Mouse (Mus musculus) heart, embryonic 13.5 days (tissue): ENCODE data around the gene Vamp2. TPM values are rescaled to one million over a fixed set of nuclear protein-coding genes. Genes with fewer than 3 reads are reported as not detected.
A peak's percentile ranks its signal among the peaks of the same experiment; 100 is the strongest.

ENCODE experiments used
- ATAC-seq: fragments of 200-750 bp; cut with Nextera tagmentation; 2 replicates; pipeline ENCODE4 v1.8.0; 2017; ENCODE audit warnings: moderate TSS enrichment; ENCODE audit not compliant: insufficient number of reproducible peaks, low FRiP score, low TSS enrichment; ENCODE audit errors: extremely low read depth
- H3K27ac ChIP-seq: fragments of 300-500 bp; sonication (generic); replicated peaks from 2 replicates; pipeline ENCODE4 v1.5.1; 2015; ENCODE audit warnings: moderate library complexity, mild to moderate bottlenecking, inconsistent platforms
- H3K27me3 ChIP-seq: fragments of 300-500 bp; sonication (generic); replicated peaks from 2 replicates; pipeline ENCODE4 v1.6.1; 2015; ENCODE audit warnings: mild to moderate bottlenecking, inconsistent platforms
- H3K36me3 ChIP-seq: fragments of 300-500 bp; sonication (generic); 2 replicates; pipeline ENCODE4 v1.6.1; 2015; ENCODE audit warnings: mild to moderate bottlenecking, inconsistent platforms
- H3K4me1 ChIP-seq: fragments of 300-500 bp; sonication (generic); 2 replicates; pipeline ENCODE4 v1.6.1; 2015; ENCODE audit warnings: inconsistent platforms
- H3K4me2 ChIP-seq: fragments of 300-500 bp; sonication (generic); 2 replicates; pipeline ENCODE4 v1.6.1; 2015; ENCODE audit warnings: inconsistent platforms, mild to moderate bottlenecking, moderate library complexity
- H3K4me3 ChIP-seq: fragments of 300-500 bp; sonication (generic); 2 replicates; pipeline ENCODE4 v1.5.1; 2015; ENCODE audit warnings: moderate library complexity, mild to moderate bottlenecking, inconsistent platforms
- H3K9ac ChIP-seq: fragments of 300-500 bp; sonication (generic); 2 replicates; pipeline ENCODE4 v1.6.1; 2015; ENCODE audit warnings: inconsistent platforms, mild to moderate bottlenecking, moderate library complexity
- H3K9me3 ChIP-seq: fragments of 300-500 bp; sonication (generic); 2 replicates; pipeline ENCODE4 v1.6.1; 2016; ENCODE audit warnings: inconsistent platforms
- WGBS: fragments of 180-500 bp; shearing (Covaris S2); methylation state at CpG from one replicate; pipeline ENCODE4 v1.1.7; 2015; ENCODE audit warnings: mixed read lengths; 5-methylcytosine and 5-hydroxymethylcytosine counted together
- polyA plus RNA-seq: library from polyadenylated mRNA; unstranded; fragments of >200 nt; fragmentation: Nextera tagmentation; extraction: Ambion mirVana; gene quantifications from 2 replicates; pipeline ENCODE4 v1.2.1, GENCODE M21; 2015

Vamp2 gene
- polyA plus RNA-seq, 1 experiment from 2014 or later, result 82.1 TPM

- WGBS, result 90% methylated on average over 7 of the region's 7 CpGs
- no peak overlapping the region for H3K4me2 ChIP-seq
- no peaks in the 10 kb centered on the region for H3K9me3 ChIP-seq
- H3K36me3 ChIP-seq, result peaks cover 70% of the 10 kb centered on the region
- H3K4me3 ChIP-seq, result no peak overlapping the region
- no peak for ATAC-seq
- H3K27ac ChIP-seq, result no peak overlapping the region
- no peaks in the 10 kb centered on the region for H3K27me3 ChIP-seq
- peaks cover 36% of the 10 kb centered on the region for H3K4me1 ChIP-seq
- no peak overlapping the region for H3K9ac ChIP-seq
These were observed 14.1 kb downstream of the Vamp2 start for GRCm38 (mm10) chr11:69102403-69102725.

- no peak for ATAC-seq
- 93% methylated on average over 14 of the region's 14 CpGs for WGBS
- H3K9me3 ChIP-seq, result no peaks in the 10 kb centered on the region
- H3K36me3 ChIP-seq, result peaks cover 77% of the 10 kb centered on the region
- peaks cover 28% of the 10 kb centered on the region for H3K4me1 ChIP-seq
- H3K27me3 ChIP-seq, result no peaks in the 10 kb centered on the region
- H3K4me2 ChIP-seq, result no peak overlapping the region
- H3K4me3 ChIP-seq, result no peak overlapping the region
- H3K9ac ChIP-seq, result no peak overlapping the region
- no peak overlapping the region for H3K27ac ChIP-seq
These were observed 14.8 kb downstream of the Vamp2 start for GRCm38 (mm10) chr11:69103121-69103520.

GRCm38 (mm10) chr11:69103531-69104435 is 15.5 kb downstream of the Vamp2 start:
- Histone ChIP-seq H3K4me2 (no peak overlapping the region), H3K9ac (0 out of 2 replicates have a peak overlapping the region, but pooled peaks have one; percentile 7), H3K4me3 (no peak overlapping the region), H3K27ac (no peak overlapping the region), H3K4me1 (peaks cover 21% of the 10 kb centered on the region), H3K27me3 (no peaks in the 10 kb centered on the region), H3K36me3 (peaks cover 84% of the 10 kb centered on the region), H3K9me3 (no peaks in the 10 kb centered on the region)
- ATAC-seq, result no peak
- 91% methylated on average over 15 of the region's 15 CpGs for WGBS

- Histone ChIP-seq H3K36me3 (peaks cover 91% of the 10 kb centered on the region), H3K27me3 (no peaks in the 10 kb centered on the region), H3K4me3 (no peak overlapping the region), H3K4me1 (peaks cover 17% of the 10 kb centered on the region), H3K9ac (no peak overlapping the region), H3K9me3 (no peaks in the 10 kb centered on the region), H3K27ac (no peak overlapping the region), H3K4me2 (no peak overlapping the region)
- 88% methylated on average over 13 of the region's 14 CpGs for WGBS
- no peak for ATAC-seq
These were observed 16.2 kb downstream of the Vamp2 start for GRCm38 (mm10) chr11:69104487-69104886.

GRCm38 (mm10) chr11:69105227-69105626 is 16.9 kb downstream of the Vamp2 start:
- Histone ChIP-seq H3K4me3 (no peak overlapping the region), H3K4me1 (peaks cover 19% of the 10 kb centered on the region), H3K9ac (0 out of 2 replicates have a peak overlapping the region, but pooled peaks have one; percentile 50), H3K4me2 (no peak overlapping the region), H3K9me3 (no peaks in the 10 kb centered on the region), H3K27me3 (no peaks in the 10 kb centered on the region), H3K27ac (no peak overlapping the region), H3K36me3 (peaks cover 95% of the 10 kb centered on the region)
- no peak for ATAC-seq
- 82% methylated on average over 6 of the region's 6 CpGs for WGBS

GRCm38 (mm10) chr11:69105796-69106195 is 17.5 kb downstream of the Vamp2 start:
- no peak for ATAC-seq
- no peaks in the 10 kb centered on the region for H3K9me3 ChIP-seq
- peak overlapping the region; percentile 10; the same call in 1 of the 2 replicates for H3K9ac ChIP-seq
- H3K4me2 ChIP-seq, result no peak overlapping the region
- peaks cover 91% of the 10 kb centered on the region for H3K36me3 ChIP-seq
- H3K27ac ChIP-seq, result no peak overlapping the region
- no peak overlapping the region for H3K4me3 ChIP-seq
- 83% methylated on average over 2 of the region's 2 CpGs for WGBS
- H3K4me1 ChIP-seq, result peaks cover 13% of the 10 kb centered on the region
- no peaks in the 10 kb centered on the region for H3K27me3 ChIP-seq

- Histone ChIP-seq H3K4me1 (peaks cover 11% of the 10 kb centered on the region), H3K4me3 (no peak overlapping the region), H3K9ac (no peak overlapping the region), H3K36me3 (peaks cover 86% of the 10 kb centered on the region), H3K27me3 (no peaks in the 10 kb centered on the region), H3K27ac (no peak overlapping the region), H3K4me2 (no peak overlapping the region), H3K9me3 (no peaks in the 10 kb centered on the region)
- no peak for ATAC-seq
- 90% methylated on average over 11 of the region's 11 CpGs for WGBS
These were observed 18.0 kb downstream of the Vamp2 start for GRCm38 (mm10) chr11:69106299-69106698.

GRCm38 (mm10) chr11:69106842-69107241 is 18.6 kb downstream of the Vamp2 start:
- no peaks in the 10 kb centered on the region for H3K27me3 ChIP-seq

GRCm38 (mm10) chr11:69107676-69108075 is 19.4 kb downstream of the Vamp2 start:
- H3K4me2 ChIP-seq, result no peak overlapping the region
- peaks cover 22% of the 10 kb centered on the region for H3K4me1 ChIP-seq
- no peak overlapping the region for H3K4me3 ChIP-seq
- no peak overlapping the region for H3K9ac ChIP-seq
- WGBS, result 81% methylated on average over 11 of the region's 11 CpGs
- no peak for ATAC-seq
- no peak overlapping the region for H3K27ac ChIP-seq
- H3K27me3 ChIP-seq, result no peaks in the 10 kb centered on the region
- H3K36me3 ChIP-seq, result peaks cover 72% of the 10 kb centered on the region
- no peaks in the 10 kb centered on the region for H3K9me3 ChIP-seq

More at GRCm38 (mm10) chr11:69106842-69107241, 18.6 kb downstream of the Vamp2 start:
- Histone ChIP-seq H3K9me3 (no peaks in the 10 kb centered on the region), H3K36me3 (peaks cover 80% of the 10 kb centered on the region), H3K27ac (no peak overlapping the region), H3K4me3 (no peak overlapping the region), H3K4me2 (no peak overlapping the region), H3K9ac (no peak overlapping the region), H3K4me1 (peaks cover 17% of the 10 kb centered on the region)
- ATAC-seq, result no peak
- 79% methylated on average over 11 of the region's 11 CpGs for WGBS

- Histone ChIP-seq H3K9me3 (no peaks in the 10 kb centered on the region), H3K4me3 (no peak overlapping the region), H3K27ac (no peak overlapping the region), H3K4me2 (no peak overlapping the region), H3K4me1 (peaks cover 22% of the 10 kb centered on the region), H3K9ac (no peak overlapping the region), H3K27me3 (no peaks in the 10 kb centered on the region), H3K36me3 (peaks cover 66% of the 10 kb centered on the region)
- 89% methylated on average over 9 of the region's 9 CpGs for WGBS
- no peak for ATAC-seq
These were observed 19.9 kb downstream of the Vamp2 start for GRCm38 (mm10) chr11:69108223-69108622.

- Histone ChIP-seq H3K4me2 (peak overlapping the region; percentile 73), H3K4me3 (no peak overlapping the region), H3K27ac (no peak overlapping the region), H3K9ac (no peak overlapping the region), H3K27me3 (no peaks in the 10 kb centered on the region; the same call in 1 of the 2 replicates), H3K4me1 (peaks cover 22% of the 10 kb centered on the region), H3K36me3 (peaks cover 56% of the 10 kb centered on the region), H3K9me3 (no peaks in the 10 kb centered on the region)
- ATAC-seq, result no peak
- WGBS, result 74% methylated on average over 13 of the region's 13 CpGs
These were observed 21.0 kb downstream of the Vamp2 start for GRCm38 (mm10) chr11:69109032-69109900.
